Mouse (Mus musculus) hindbrain, postnatal 0 days (tissue): ENCODE measurements around the gene Hist1h2ak. TPM values are rescaled to one million over a fixed set of nuclear protein-coding genes. Genes with fewer than 3 reads are reported as not detected.

Source experiments
- ATAC-seq: fragments of 200-750 bp; cut with Nextera tagmentation; 2 replicates; pipeline ENCODE4 v1.8.0; 2017; ENCODE audit warnings: mild to moderate bottlenecking, moderate TSS enrichment, moderate library complexity
- DNase-seq: peaks from one replicate; pipeline ENCODE4 v3.0.0-alpha.2; 2015; ENCODE audit warnings: low spot score
- H3K27ac ChIP-seq: fragments of 300-500 bp; sonication (generic); 2 replicates; pipeline ENCODE4 v1.5.1; 2014; ENCODE audit warnings: mild to moderate bottlenecking
- H3K27me3 ChIP-seq: fragments of 300-500 bp; sonication (generic); 2 replicates; pipeline ENCODE4 v1.6.1; 2014; ENCODE audit warnings: low read length, mixed read lengths; ENCODE audit not compliant: insufficient read depth
- H3K36me3 ChIP-seq: fragments of 300-500 bp; sonication (generic); 2 replicates; pipeline ENCODE4 v1.6.1; 2014; ENCODE audit warnings: low read length, mixed read lengths; ENCODE audit not compliant: insufficient read depth
- H3K4me1 ChIP-seq: fragments of 300-500 bp; sonication (generic); 2 replicates; pipeline ENCODE4 v1.6.1; 2014; ENCODE audit warnings: antibody characterized with exemption, low read length, mixed read lengths; ENCODE audit not compliant: insufficient read depth
- H3K4me2 ChIP-seq: fragments of 300-500 bp; sonication (generic); 2 replicates; pipeline ENCODE4 v1.6.1; 2014; ENCODE audit warnings: low read depth, mild to moderate bottlenecking, low read length, moderate library complexity, mixed read lengths
- H3K4me3 ChIP-seq: fragments of 300-500 bp; sonication (generic); 2 replicates; pipeline ENCODE4 v1.5.1; 2014; ENCODE audit warnings: low read length
- H3K9ac ChIP-seq: fragments of 300-500 bp; sonication (generic); replicated peaks from 2 replicates; pipeline ENCODE4 v1.6.1; 2014; ENCODE audit warnings: mild to moderate bottlenecking, low read length, moderate library complexity, mixed read lengths
- H3K9me3 ChIP-seq: fragments of 300-500 bp; sonication (generic); 2 replicates; pipeline ENCODE4 v1.6.1; 2016; ENCODE audit warnings: low read length, mixed read lengths
- CTCF ChIP-seq: IDR thresholded peaks from 2 replicates; pipeline ENCODE4 v1.5.1; 2016; ENCODE audit warnings: antibody characterized with exemption, control low read depth, low read depth
- WGBS: fragments of 180-500 bp; shearing (Covaris S2); extraction: QIAGEN DNeasy Blood & Tissue Kit; methylation state at CpG from one replicate; pipeline ENCODE4 v1.1.7; 2014; 5-methylcytosine and 5-hydroxymethylcytosine counted together
- microRNA-seq, 2 experiments: library from miRNA; unstranded; fragments of <30 nt; microRNA quantifications; one replicate each; pipeline ENCODE4; 2016
- polyA plus RNA-seq: library from polyadenylated mRNA; unstranded; fragments of >200 nt; fragmentation: Nextera tagmentation; extraction: Ambion mirVana; gene quantifications from 2 replicates; pipeline ENCODE4 v1.2.1, GENCODE M21; 2015
- total RNA-seq: library from RNA; depleted of rRNA; stranded (reverse); fragments of >200 nt; gene quantifications from 2 replicates; pipeline ENCODE4 v1.2.3, GENCODE M21; 2014; rRNA removed

The Hist1h2ak gene
- total and polyA plus RNA-seq, 2 experiments from 2014 or later = 9.9 to 429 TPM

GRCm38 (mm10) chr13:21706669-21707068 is 47.0 kb downstream of the Hist1h2ak start:
- Histone ChIP-seq H3K9ac (no peak overlapping the region), H3K4me2 (no peak overlapping the region), H3K36me3 (no peaks in the 10 kb centered on the region), H3K27me3 (no peaks in the 10 kb centered on the region), H3K4me3 (no peak overlapping the region), H3K4me1 (no peaks in the 10 kb centered on the region), H3K9me3 (no peaks in the 10 kb centered on the region), H3K27ac (no peak overlapping the region)
- TF ChIP-seq CTCF = no peak
- ATAC-seq (no peak), DNase-seq (no peak)
- WGBS = 70% methylated on average over 4 of the region's 4 CpGs

Small RNA genes lying within 50 kb of the gene (microRNA-seq; reads per million reads assigned to microRNA genes)
- gene Gm44346 (0 reads per million in 2 experiments), gene Gm44357 (0 reads per million in 2 experiments), gene Gm44367 (0 reads per million in 2 experiments), gene Gm44454 (0 reads per million in 2 experiments)

Other genes starting within 250 kb of the Hist1h2ak start
- gene Zkscan8, start 222.7 kb downstream of the Hist1h2ak start, total RNA-seq = 7.1 and 8.9 TPM in 2 replicates
- gene Zkscan8, start 222.7 kb downstream of the Hist1h2ak start, polyA plus RNA-seq = 2.7 and 2.8 TPM in 2 replicates
- gene Olfr1366, start 211.0 kb downstream of the Hist1h2ak start, total RNA-seq = not detected in 2 replicates
- 0.19 and 0.23 TPM in 2 replicates for gene Olfr1366, start 211.0 kb downstream of the Hist1h2ak start, polyA plus RNA-seq
- not detected in 2 replicates for gene Olfr1535, start 193.9 kb downstream of the Hist1h2ak start, total RNA-seq
- gene Olfr1535, start 193.9 kb downstream of the Hist1h2ak start, polyA plus RNA-seq = 0.11 and 0.16 TPM in 2 replicates
- gene Olfr1364, start 172.1 kb downstream of the Hist1h2ak start, total RNA-seq = not detected in 2 replicates
- not detected in 2 replicates for gene Olfr1364, start 172.1 kb downstream of the Hist1h2ak start, polyA plus RNA-seq
- gene Olfr1362, start 139.8 kb downstream of the Hist1h2ak start, total RNA-seq = not detected in 2 replicates
- gene Olfr1362, start 139.8 kb downstream of the Hist1h2ak start, polyA plus RNA-seq = not detected in 2 replicates
- not detected in 2 replicates for gene Olfr11, start 111.3 kb downstream of the Hist1h2ak start, total RNA-seq
- gene Olfr11, start 111.3 kb downstream of the Hist1h2ak start, polyA plus RNA-seq = 0.09 TPM in 1 of 2 replicates, not detected in the other
- not detected in 2 replicates for gene Olfr1361, start 90.4 kb downstream of the Hist1h2ak start, total RNA-seq
- gene Olfr1361, start 90.4 kb downstream of the Hist1h2ak start, polyA plus RNA-seq = not detected in 2 replicates
- not detected in 2 replicates for gene Olfr1360, start 76.4 kb downstream of the Hist1h2ak start, total RNA-seq
- gene Olfr1360, start 76.4 kb downstream of the Hist1h2ak start, polyA plus RNA-seq = not detected in 2 replicates
- gene Olfr1359, start 55.7 kb downstream of the Hist1h2ak start, total RNA-seq = not detected in 2 replicates
- gene Olfr1359, start 55.7 kb downstream of the Hist1h2ak start, polyA plus RNA-seq = not detected in 2 replicates
- 541 and 615 TPM in 2 replicates for gene Hist1h2bl, start 37.7 kb downstream of the Hist1h2ak start, total RNA-seq
- 1.2 TPM in 1 of 2 replicates, not detected in the other for gene Hist1h2bl, start 37.7 kb downstream of the Hist1h2ak start, polyA plus RNA-seq
- gene Hist1h2ai, start 37.4 kb downstream of the Hist1h2ak start, total RNA-seq = 934 and 1,282 TPM in 2 replicates
- gene Hist1h2ai, start 37.4 kb downstream of the Hist1h2ak start, polyA plus RNA-seq = 4.5 and 5.8 TPM in 2 replicates
- gene Hist1h3h, start 36.2 kb downstream of the Hist1h2ak start, total RNA-seq = 1,004 and 1,140 TPM in 2 replicates
- gene Hist1h3h, start 36.2 kb downstream of the Hist1h2ak start, polyA plus RNA-seq = 1.9 and 6.2 TPM in 2 replicates
- 1,597 and 1,943 TPM in 2 replicates for gene Hist1h2bm, start 31.8 kb downstream of the Hist1h2ak start, total RNA-seq
- 1.3 and 1.7 TPM in 2 replicates for gene Hist1h2bm, start 31.8 kb downstream of the Hist1h2ak start, polyA plus RNA-seq
- gene Hist1h4j, start 18.8 kb downstream of the Hist1h2ak start, total RNA-seq = 1,214 and 1,310 TPM in 2 replicates
- gene Hist1h4j, start 18.8 kb downstream of the Hist1h2ak start, polyA plus RNA-seq = not detected in 2 replicates
- 380 and 998 TPM in 2 replicates for gene Hist1h4k, start 3.3 kb downstream of the Hist1h2ak start, total RNA-seq
- 1.6 and 1.9 TPM in 2 replicates for gene Hist1h4k, start 3.3 kb downstream of the Hist1h2ak start, polyA plus RNA-seq
- gene Hist1h2bn, start 296 bp upstream of the Hist1h2ak start, total RNA-seq = 864 and 1,352 TPM in 2 replicates
- gene Hist1h2bn, start 296 bp upstream of the Hist1h2ak start, polyA plus RNA-seq = 1.1 TPM in 1 of 2 replicates, not detected in the other
- gene Hist1h1b, start 26.8 kb upstream of the Hist1h2ak start, total RNA-seq = 263 and 411 TPM in 2 replicates
- gene Hist1h1b, start 26.8 kb upstream of the Hist1h2ak start, polyA plus RNA-seq = 10.0 and 11.7 TPM in 2 replicates
- gene Hist1h3i, start 29.5 kb upstream of the Hist1h2ak start, total RNA-seq = 789 and 1,626 TPM in 2 replicates
- 24.5 and 29.0 TPM in 2 replicates for gene Hist1h3i, start 29.5 kb upstream of the Hist1h2ak start, polyA plus RNA-seq
- 641 and 1,093 TPM in 2 replicates for gene Hist1h2an, start 33.4 kb upstream of the Hist1h2ak start, total RNA-seq
- gene Hist1h2an, start 33.4 kb upstream of the Hist1h2ak start, polyA plus RNA-seq = 2.2 and 5.4 TPM in 2 replicates
- gene Hist1h2bp, start 33.6 kb upstream of the Hist1h2ak start, total RNA-seq = 234 and 289 TPM in 2 replicates
- 0.84 TPM in 1 of 2 replicates, not detected in the other for gene Hist1h2bp, start 33.6 kb upstream of the Hist1h2ak start, polyA plus RNA-seq
- gene Hist1h2bq, start 56.4 kb upstream of the Hist1h2ak start, total RNA-seq = 1,114 and 1,806 TPM in 2 replicates
- gene Hist1h2bq, start 56.4 kb upstream of the Hist1h2ak start, polyA plus RNA-seq = 4.8 and 6.4 TPM in 2 replicates
- gene Hist1h2ao, start 56.6 kb upstream of the Hist1h2ak start, total RNA-seq = not detected in 2 replicates
- not detected in 2 replicates for gene Hist1h2ao, start 56.6 kb upstream of the Hist1h2ak start, polyA plus RNA-seq
- gene Hist1h4m, start 57.9 kb upstream of the Hist1h2ak start, total RNA-seq = 2.3 and 3.3 TPM in 2 replicates
- not detected in 2 replicates for gene Hist1h4m, start 57.9 kb upstream of the Hist1h2ak start, polyA plus RNA-seq
- 4,540 and 4,675 TPM in 2 replicates for gene Hist1h4n, start 78.4 kb upstream of the Hist1h2ak start, total RNA-seq
- gene Hist1h4n, start 78.4 kb upstream of the Hist1h2ak start, polyA plus RNA-seq = 3.7 and 4.1 TPM in 2 replicates
- gene Hist1h2ap, start 79.7 kb upstream of the Hist1h2ak start, total RNA-seq = 1,318 and 1,554 TPM in 2 replicates
- 798 and 958 TPM in 2 replicates for gene Hist1h2ap, start 79.7 kb upstream of the Hist1h2ak start, polyA plus RNA-seq
- gene Hist1h2br, start 79.9 kb upstream of the Hist1h2ak start, total RNA-seq = 757 and 1,216 TPM in 2 replicates
- 4.7 and 7.4 TPM in 2 replicates for gene Hist1h2br, start 79.9 kb upstream of the Hist1h2ak start, polyA plus RNA-seq
- 9.3 and 13.5 TPM in 2 replicates for gene Zfp184, start 191.3 kb upstream of the Hist1h2ak start, total RNA-seq
- gene Zfp184, start 191.3 kb upstream of the Hist1h2ak start, polyA plus RNA-seq = 7.8 and 9.6 TPM in 2 replicates
- not detected in 2 replicates for gene Pom121l2, start 227.4 kb upstream of the Hist1h2ak start, total RNA-seq
- not detected in 2 replicates for gene Pom121l2, start 227.4 kb upstream of the Hist1h2ak start, polyA plus RNA-seq